Mouse (Mus musculus): ENCODE measurements at regions not wholly inside any gene's neighbourhood (a gene's known extent, or its start where the extent isn't known, plus 50 kb on each side); places are given as distances from the start of the nearest gene placed in this dataset.

DNA sequence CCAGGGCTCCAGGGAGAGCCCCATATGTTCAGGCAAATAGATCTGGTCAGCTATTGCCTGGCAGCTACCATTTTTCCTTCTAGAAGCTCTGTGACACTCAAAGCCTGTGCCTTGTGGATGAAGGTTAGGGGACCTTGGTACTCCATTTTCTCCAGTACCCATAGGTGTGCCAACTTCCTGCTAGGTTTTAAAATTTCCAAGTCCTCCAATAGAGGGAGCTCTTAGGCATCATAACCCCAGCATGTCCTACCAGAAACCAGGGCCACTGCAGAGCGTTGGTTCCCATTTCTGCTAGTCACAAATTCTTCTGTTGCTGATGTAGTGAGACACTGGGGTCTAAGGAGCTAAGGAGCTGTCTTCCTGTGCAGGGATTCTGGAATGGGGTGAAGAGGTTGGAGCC is 165.3 kb upstream of the Glra1 start:
- no peak for DNase-seq (ENCODE audit: low spot score in 2 of 2)

DNA sequence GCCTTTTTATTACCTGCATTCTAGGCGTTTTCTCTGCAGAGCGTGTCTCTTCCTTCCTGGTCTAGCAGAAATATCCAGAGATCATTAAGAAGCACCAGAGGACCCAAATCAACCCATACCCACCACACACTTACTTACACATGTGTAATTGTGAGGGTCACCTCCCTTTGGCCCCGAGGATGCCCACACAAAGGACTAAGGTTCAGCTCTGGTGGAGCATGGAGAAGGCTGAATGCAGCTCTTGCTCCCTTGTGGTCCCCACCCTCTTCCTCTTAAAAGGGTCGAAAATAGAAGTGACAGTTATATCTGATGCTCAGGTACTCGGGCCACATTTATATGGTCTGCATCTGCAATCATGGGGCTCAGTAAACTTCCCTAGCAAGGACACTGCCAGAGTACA is 164.5 kb upstream of the Glra1 start:
- no peak for DNase-seq (ENCODE audit: low spot score in 2 of 2)

DNA sequence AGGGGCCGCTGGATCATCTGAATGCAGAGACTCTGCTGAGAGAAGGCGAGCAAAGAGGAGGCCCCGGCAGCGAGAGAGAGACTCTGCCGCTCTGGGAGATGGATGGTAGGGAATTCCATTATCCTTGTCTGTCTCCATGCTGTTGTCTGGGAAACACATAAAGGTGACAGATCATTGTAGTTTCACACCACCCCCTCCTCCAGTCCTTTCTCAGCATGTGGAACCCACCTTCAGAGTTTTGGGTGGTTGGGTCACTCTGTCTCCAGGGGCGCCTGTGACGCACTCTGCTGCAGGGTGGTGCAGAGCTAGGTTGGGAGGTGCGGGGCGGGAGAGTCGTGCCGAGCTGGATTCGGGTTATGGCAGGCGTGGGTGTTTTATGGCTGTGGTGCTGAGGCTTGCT is 164.1 kb upstream of the Glra1 start:
- DNase-seq (ENCODE audit: low spot score in 2 of 2), result no peak

DNA sequence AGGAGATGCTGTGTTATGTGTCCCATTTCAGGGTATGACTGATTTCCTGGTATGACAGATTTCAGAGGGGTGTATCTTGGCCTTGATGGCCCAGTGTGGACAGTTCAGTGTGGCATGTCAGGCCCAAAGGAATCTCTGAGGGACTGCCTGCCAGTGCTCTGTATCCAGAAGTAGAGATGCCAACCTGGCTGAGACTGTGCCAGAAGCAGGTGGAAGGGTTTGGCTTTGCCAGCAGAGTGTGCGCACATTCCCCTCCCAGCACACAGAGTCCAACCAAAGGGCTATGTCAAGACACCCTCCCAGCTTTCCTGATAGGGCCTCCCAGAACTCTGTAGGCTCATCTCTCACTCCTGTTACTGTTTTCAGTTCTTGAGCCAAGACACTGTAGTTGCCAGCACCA is 156.8 kb upstream of the Glra1 start:
- no peak for DNase-seq (ENCODE audit: low spot score in 2 of 2)
